Mouse (Mus musculus) kidney, postnatal 36 days (tissue): ENCODE results near the gene Stx17.

Experiments
- DNase-seq, 2 experiments: peaks; one replicate each; pipeline ENCODE4 v3.0.0; 2021 to 2022; ENCODE audit warnings: mixed read lengths in 2 of 2

The Stx17 gene

GRCm38 (mm10) chr4:48124773-48125469 lies at the start of gene Stx17:
Gene Stx17, plus strand, starts transcription at chr4:48124915.
- peak; percentile 87 to 95 for DNase-seq

- peak; percentile 41 to 54 for DNase-seq
Observed at GRCm38 (mm10) chr4:48076693-48077471, 47.8 kb upstream of the Stx17 start.

GRCm38 (mm10) chr4:48078213-48078612 lies 46.5 kb upstream of the Stx17 start:
- DNase-seq = no peak

GRCm38 (mm10) chr4:48079285-48080039 lies 45.3 kb upstream of the Stx17 start:
- no peak for DNase-seq

- no peak for DNase-seq
Observed at GRCm38 (mm10) chr4:48083452-48083851, 41.3 kb upstream of the Stx17 start.

- no peak for DNase-seq
Observed at GRCm38 (mm10) chr4:48086609-48087008, 38.1 kb upstream of the Stx17 start.

- no peak for DNase-seq
Observed at GRCm38 (mm10) chr4:48087497-48087896, 37.2 kb upstream of the Stx17 start.

GRCm38 (mm10) chr4:48093221-48093620 lies 31.5 kb upstream of the Stx17 start:
- DNase-seq = no peak

GRCm38 (mm10) chr4:48100217-48100616 lies 24.5 kb upstream of the Stx17 start:
- no peak for DNase-seq

- DNase-seq = no peak
Observed at GRCm38 (mm10) chr4:48101981-48102380, 22.7 kb upstream of the Stx17 start.

GRCm38 (mm10) chr4:48105387-48105786 lies 19.3 kb upstream of the Stx17 start:
- no peak for DNase-seq

GRCm38 (mm10) chr4:48107086-48107485 lies 17.6 kb upstream of the Stx17 start:
- no peak for DNase-seq

GRCm38 (mm10) chr4:48108591-48108990 lies 16.1 kb upstream of the Stx17 start:
- DNase-seq = peak in 1 of 2 experiments; percentile 9

- DNase-seq = no peak
Observed at GRCm38 (mm10) chr4:48110331-48110730, 14.4 kb upstream of the Stx17 start.

- DNase-seq = peak; percentile 20 to 68
Observed at GRCm38 (mm10) chr4:48116191-48116590, 8.5 kb upstream of the Stx17 start.

- DNase-seq = no peak
Observed at GRCm38 (mm10) chr4:48124416-48124772, 321 bp upstream of the Stx17 start.

GRCm38 (mm10) chr4:48130314-48130713 lies 5.6 kb downstream of the Stx17 start:
- DNase-seq = no peak

GRCm38 (mm10) chr4:48131606-48132005 lies 6.9 kb downstream of the Stx17 start:
- DNase-seq = no peak

GRCm38 (mm10) chr4:48132721-48133120 lies 8.0 kb downstream of the Stx17 start:
- no peak for DNase-seq

- DNase-seq = no peak
Observed at GRCm38 (mm10) chr4:48149492-48149891, 24.8 kb downstream of the Stx17 start.

- DNase-seq = no peak
Observed at GRCm38 (mm10) chr4:48153229-48153628, 28.5 kb downstream of the Stx17 start.

- no peak for DNase-seq
Observed at GRCm38 (mm10) chr4:48155864-48156263, 31.1 kb downstream of the Stx17 start.

GRCm38 (mm10) chr4:48160386-48160785 lies 35.7 kb downstream of the Stx17 start:
- no peak for DNase-seq

- no peak for DNase-seq
Observed at GRCm38 (mm10) chr4:48163851-48164250, 39.1 kb downstream of the Stx17 start.
